Mouse (Mus musculus): ENCODE measurements around the gene Syt16.

DNA sequence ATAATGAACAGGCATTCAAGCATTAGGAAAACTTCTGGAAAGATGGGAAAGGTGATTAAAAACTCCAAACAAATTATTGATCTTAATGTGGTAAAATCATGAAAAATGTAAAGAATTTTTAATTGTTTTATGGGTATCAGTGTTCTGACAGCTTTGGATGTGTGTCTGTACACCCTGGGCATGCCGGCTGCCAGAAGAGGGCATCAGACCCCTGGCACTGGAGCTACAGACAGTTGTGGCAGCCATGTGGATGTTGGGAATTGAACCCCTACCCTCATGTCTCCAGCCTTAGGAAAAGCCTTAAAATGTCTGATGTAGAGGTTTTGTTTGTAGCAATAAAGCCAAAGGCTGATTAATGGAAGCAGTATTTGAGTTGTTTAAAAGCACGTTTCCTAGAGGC is 27.5 kb downstream of the Syt16 start:
- TF ChIP-seq ZNF384 (IDR thresholded peaks at IDR 0.05; ENCODE audit: low read depth, low read length) (no peak), CHD2 (IDR thresholded peaks at IDR 0.05; ENCODE audit: low read depth, low read length) (no peak), HCFC1 (IDR thresholded peaks at IDR 0.05; ENCODE audit: borderline replicate concordance, insufficient read depth, low read length) (no peak), ZC3H11A (IDR thresholded peaks at IDR 0.05; ENCODE audit: borderline replicate concordance, low read depth, low read length) (no peak)
